Mouse (Mus musculus) embryonic facial prominence, embryonic 13.5 days (tissue): ENCODE measurements around the gene Mmp12. TPM values are rescaled to one million over a fixed set of nuclear protein-coding genes. Genes with fewer than 3 reads are reported as not detected.
"Not testable (repeated sequence)": the region's sequence is repeated elsewhere in the genome, so short reads cannot be mapped to it uniquely, and the experiment has no call there.

Source experiments
- ATAC-seq: fragments of 200-750 bp; cut with Nextera tagmentation; 2 replicates; pipeline ENCODE4 v1.8.0; 2017; ENCODE audit warnings: low read depth; ENCODE audit not compliant: insufficient number of reproducible peaks, insufficient read depth, low FRiP score, low TSS enrichment
- H3K27ac ChIP-seq: fragments of 300-500 bp; sonication (generic); 2 replicates; pipeline ENCODE4 v1.5.1; 2015; ENCODE audit warnings: moderate library complexity, mild to moderate bottlenecking, inconsistent platforms
- H3K27me3 ChIP-seq: fragments of 300-500 bp; sonication (generic); 2 replicates; pipeline ENCODE4 v1.6.1; 2015; ENCODE audit warnings: mild to moderate bottlenecking, inconsistent platforms
- H3K36me3 ChIP-seq: fragments of 300-500 bp; sonication (generic); 2 replicates; pipeline ENCODE4 v1.6.1; 2015; ENCODE audit warnings: mild to moderate bottlenecking, inconsistent platforms
- H3K4me1 ChIP-seq: fragments of 300-500 bp; sonication (generic); 2 replicates; pipeline ENCODE4 v1.6.1; 2015; ENCODE audit warnings: inconsistent platforms
- H3K4me2 ChIP-seq: fragments of 300-500 bp; sonication (generic); 2 replicates; pipeline ENCODE4 v1.6.1; 2015; ENCODE audit warnings: moderate library complexity, mild to moderate bottlenecking, inconsistent platforms
- H3K4me3 ChIP-seq: fragments of 300-500 bp; sonication (generic); 2 replicates; pipeline ENCODE4 v1.5.1; 2015; ENCODE audit warnings: mild to moderate bottlenecking, inconsistent platforms
- H3K9ac ChIP-seq: fragments of 300-500 bp; sonication (generic); 2 replicates; pipeline ENCODE4 v1.6.1; 2015; ENCODE audit warnings: mild to moderate bottlenecking, inconsistent platforms
- H3K9me3 ChIP-seq: fragments of 300-500 bp; sonication (generic); 2 replicates; pipeline ENCODE4 v1.6.1; 2016; ENCODE audit warnings: inconsistent platforms
- WGBS: fragments of 180-500 bp; shearing (Covaris S2); methylation state at CpG from one replicate; pipeline ENCODE4 v1.1.7; 2015; ENCODE audit warnings: mixed read lengths; 5-methylcytosine and 5-hydroxymethylcytosine counted together
- polyA plus RNA-seq: library from polyadenylated mRNA; unstranded; fragments of >200 nt; fragmentation: Nextera tagmentation; extraction: Ambion mirVana; gene quantifications from 2 replicates; pipeline ENCODE4 v1.2.1, GENCODE M21; 2015

Mmp12 gene
- polyA plus RNA-seq: not detected in 2 replicates

DNA sequence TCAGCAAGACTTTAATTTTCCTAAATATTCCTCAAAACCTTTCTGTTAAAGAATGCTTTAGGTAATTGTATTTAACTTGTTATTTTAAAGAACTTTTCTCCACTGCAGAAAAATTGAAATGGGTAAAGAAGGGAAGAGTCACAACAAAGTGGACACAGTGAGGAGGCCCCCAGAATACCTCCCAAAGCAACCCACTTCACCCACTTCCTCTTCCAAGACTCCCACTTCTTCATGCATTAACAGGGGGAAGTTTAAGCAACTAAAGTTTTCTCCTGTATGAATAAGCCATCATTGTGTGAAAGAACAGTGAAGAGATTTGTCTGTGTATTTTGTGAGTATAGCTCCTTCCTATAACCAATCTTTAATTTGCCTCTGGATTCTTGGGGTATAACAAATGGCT lies at the start of gene Mmp12:
Gene Mmp12, plus strand, starts transcription at position 275 of the 400 bp plus-strand sequence.
- Histone ChIP-seq H3K9ac (no peak within 1 kb of the TSS), H3K27ac (no peak within 1 kb of the TSS), H3K27me3 (no peaks in the 10 kb centered on the region), H3K4me3 (no peak within 1 kb of the TSS), H3K4me2 (no peak within 1 kb of the TSS), H3K36me3 (no peaks in the 10 kb centered on the region), H3K4me1 (no peaks in the 10 kb centered on the region), H3K9me3 (no peaks in the 10 kb centered on the region)
- no peak for ATAC-seq

DNA sequence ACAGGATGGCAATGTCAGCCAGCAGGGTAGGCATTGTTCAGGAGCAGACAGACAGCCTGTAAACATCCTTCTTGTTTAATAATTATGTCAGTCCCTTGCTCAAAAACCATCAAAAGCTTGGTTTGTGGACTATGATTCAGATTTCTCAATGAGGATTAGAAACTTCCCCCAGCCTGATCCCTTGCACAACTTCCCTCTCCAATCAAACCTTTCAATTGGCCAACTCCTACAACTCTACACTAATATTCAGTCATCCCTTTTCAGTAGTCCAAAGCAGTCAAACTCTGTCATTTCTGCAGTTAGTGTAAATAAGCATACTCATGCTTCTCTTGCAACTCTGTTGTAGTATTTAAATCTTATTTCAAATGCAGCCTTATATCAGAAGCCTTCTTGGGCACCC lies 12.3 kb upstream of the Mmp12 start:
- Histone ChIP-seq H3K9me3 (no peaks in the 10 kb centered on the region), H3K4me2 (no peak overlapping the region), H3K36me3 (no peaks in the 10 kb centered on the region), H3K9ac (no peak overlapping the region), H3K4me1 (no peaks in the 10 kb centered on the region), H3K4me3 (no peak overlapping the region), H3K27ac (no peak overlapping the region), H3K27me3 (no peaks in the 10 kb centered on the region)
- ATAC-seq: no peak

DNA sequence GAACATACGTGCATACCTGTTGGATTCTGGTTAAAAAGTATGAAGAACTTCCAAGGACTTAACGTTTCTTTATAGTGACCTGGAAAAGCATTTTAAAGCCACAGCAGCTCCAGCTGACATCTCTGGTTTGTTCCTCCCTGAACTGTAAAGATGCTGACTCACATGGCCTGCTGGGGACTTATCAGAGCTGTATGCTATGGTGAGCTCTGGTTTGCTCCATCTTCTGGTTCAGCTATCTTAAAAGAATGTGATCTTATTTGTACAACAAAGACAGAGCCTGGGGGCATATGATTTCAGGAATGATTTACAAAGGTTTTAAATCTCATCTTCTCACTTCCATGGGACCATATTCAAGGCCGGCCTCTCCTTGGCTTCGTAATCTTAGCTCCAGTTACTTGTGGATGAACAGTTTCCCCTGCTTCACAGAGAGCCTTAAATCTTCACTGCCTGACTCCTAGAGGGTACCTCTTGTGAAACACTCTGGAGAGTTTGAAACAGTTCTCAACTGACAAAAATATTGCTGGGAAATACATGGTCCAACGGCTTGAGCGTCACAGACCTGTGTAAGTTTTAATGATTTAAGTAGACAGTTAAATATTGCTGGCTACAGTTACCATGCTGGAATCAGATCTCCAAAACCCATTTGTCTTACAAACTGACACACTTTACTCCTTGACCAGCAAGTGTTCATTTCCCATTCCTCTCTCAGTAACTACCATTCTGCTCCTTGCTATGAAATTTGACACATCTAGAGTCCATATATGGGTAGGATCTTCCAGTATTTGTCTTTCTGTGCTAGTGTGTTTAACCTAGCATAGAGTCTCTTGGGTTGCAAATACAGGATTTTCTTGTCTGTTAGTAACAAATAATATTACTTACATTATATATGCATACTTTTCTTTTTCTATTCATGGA lies 8.2 kb upstream of the Mmp12 start:
- H3K4me1 ChIP-seq: no peaks in the 10 kb centered on the region
- no peak for ATAC-seq
- H3K27me3 ChIP-seq: no peaks in the 10 kb centered on the region
- 84% methylated on average over 5 of the region's 6 CpGs for WGBS
- no peak overlapping the region for H3K4me2 ChIP-seq
- no peak overlapping the region for H3K9ac ChIP-seq
- H3K9me3 ChIP-seq: no peaks in the 10 kb centered on the region
- no peak overlapping the region for H3K27ac ChIP-seq
- H3K4me3 ChIP-seq: no peak overlapping the region
- H3K36me3 ChIP-seq: no peaks in the 10 kb centered on the region

DNA sequence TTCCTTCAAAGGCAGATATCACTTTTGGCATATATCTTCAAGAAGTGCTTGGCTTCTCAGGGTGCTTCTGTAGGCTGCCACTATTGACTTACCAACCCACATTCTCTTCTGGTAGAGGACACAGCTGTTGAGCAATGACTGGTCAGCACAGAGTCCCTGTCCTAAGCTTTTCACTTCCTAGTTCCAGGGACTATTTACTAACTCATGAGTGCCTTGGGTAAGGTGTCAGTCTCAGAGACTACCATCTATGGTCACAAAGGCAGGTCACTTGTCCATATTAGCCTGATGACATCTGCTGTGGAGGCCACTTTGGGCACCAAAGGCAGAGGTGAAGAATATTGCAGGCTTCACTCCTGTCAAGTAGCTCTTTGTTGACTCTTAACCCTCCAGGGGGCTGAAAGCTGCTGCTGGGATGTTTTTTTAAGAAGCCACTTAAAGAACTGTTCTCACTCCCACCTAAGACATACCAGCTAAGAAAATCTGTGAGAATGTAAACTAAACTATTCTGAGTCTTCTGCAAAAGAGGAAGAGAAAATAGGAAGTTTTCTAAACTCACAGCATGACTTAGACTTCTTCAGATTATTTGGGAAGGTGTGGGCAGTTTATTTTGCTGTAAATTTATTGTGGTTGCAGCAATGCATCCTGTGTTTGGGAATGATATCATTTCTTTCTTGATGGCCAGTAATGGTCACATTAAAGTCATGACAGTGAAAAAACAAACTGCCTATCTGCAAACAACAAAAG lies 7.3 kb upstream of the Mmp12 start:
- no peak for ATAC-seq
- H3K36me3 ChIP-seq: no peaks in the 10 kb centered on the region
- no peak overlapping the region for H3K27ac ChIP-seq
- no peak overlapping the region for H3K4me2 ChIP-seq
- no peak overlapping the region for H3K4me3 ChIP-seq
- no peaks in the 10 kb centered on the region for H3K9me3 ChIP-seq
- H3K27me3 ChIP-seq: no peaks in the 10 kb centered on the region
- no peaks in the 10 kb centered on the region for H3K4me1 ChIP-seq
- H3K9ac ChIP-seq: no peak overlapping the region

- Histone ChIP-seq H3K27me3 (no peaks in the 10 kb centered on the region), H3K4me1 (no peaks in the 10 kb centered on the region), H3K4me2 (no peak overlapping the region), H3K36me3 (no peaks in the 10 kb centered on the region), H3K27ac (no peak overlapping the region), H3K4me3 (no peak overlapping the region), H3K9ac (no peak overlapping the region), H3K9me3 (no peaks in the 10 kb centered on the region)
- no peak for ATAC-seq
- WGBS: 84% methylated on average over 2 of the region's 2 CpGs
Measured at GRCm38 (mm10) chr9:7345513-7345912, 1.3 kb downstream of the Mmp12 start.

DNA sequence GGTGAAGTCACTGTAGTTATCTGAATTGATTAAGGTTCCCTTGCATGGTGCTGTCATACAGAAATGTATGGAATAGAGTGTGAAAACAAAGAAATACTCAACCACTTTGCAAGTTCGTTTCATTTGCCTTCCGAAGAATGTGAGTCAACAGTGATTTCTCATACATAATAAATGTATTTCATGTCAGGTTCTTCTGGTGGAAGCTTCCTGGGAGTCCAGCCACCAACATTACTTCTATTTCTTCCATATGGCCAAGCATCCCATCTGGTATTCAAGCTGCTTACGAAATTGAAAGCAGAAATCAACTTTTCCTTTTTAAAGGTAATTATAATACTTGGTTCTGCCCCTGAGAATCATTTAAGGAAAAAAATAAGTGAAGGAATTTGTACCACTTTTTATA lies 10.4 kb downstream of the Mmp12 start:
- no peak overlapping the region for H3K4me3 ChIP-seq
- no peak overlapping the region for H3K4me2 ChIP-seq
- H3K9ac ChIP-seq: no peak overlapping the region
- H3K27ac ChIP-seq: no peak overlapping the region
- H3K4me1 ChIP-seq: no peaks in the 10 kb centered on the region
- no peak for ATAC-seq
- H3K9me3 ChIP-seq: no peaks in the 10 kb centered on the region
- no peaks in the 10 kb centered on the region for H3K27me3 ChIP-seq
- 62% methylated on average over 3 of the region's 3 CpGs for WGBS
- no peaks in the 10 kb centered on the region for H3K36me3 ChIP-seq

GRCm38 (mm10) chr9:7387947-7388346 lies 43.8 kb downstream of the Mmp12 start, which contains the start of gene Mmp1b:
TSS of gene Mmp1b (minus strand) at chr9:7388047.
- Histone ChIP-seq H3K4me3 (no peak within 1 kb of the TSS), H3K36me3 (no peaks in the 10 kb centered on the region), H3K4me1 (no peaks in the 10 kb centered on the region), H3K4me2 (no peak within 1 kb of the TSS), H3K27me3 (no peaks in the 10 kb centered on the region), H3K9me3 (no peaks in the 10 kb centered on the region; the same call in 1 of the 2 replicates), H3K27ac (no peak within 1 kb of the TSS), H3K9ac (no peak within 1 kb of the TSS)
- no peak for ATAC-seq

- H3K27me3 ChIP-seq, H3K36me3 ChIP-seq, H3K4me2 ChIP-seq, H3K9me3 ChIP-seq, H3K27ac ChIP-seq, ATAC-seq, H3K4me3 ChIP-seq, H3K9ac ChIP-seq, H3K4me1 ChIP-seq: not testable (repeated sequence)
- 71% methylated on average over 8 of the region's 8 CpGs for WGBS
Measured at GRCm38 (mm10) chr9:7396556-7396955, 52.4 kb downstream of the Mmp12 start.

Other genes with a start within 250 kb of the Mmp12 start
- 23.5 and 23.7 TPM in 2 replicates for gene Dync2h1, start 159.9 kb upstream of the Mmp12 start, polyA plus RNA-seq
- gene Dcun1d5, start 159.9 kb upstream of the Mmp12 start, polyA plus RNA-seq: 154 and 155 TPM in 2 replicates
- gene Mmp13, start 71.9 kb upstream of the Mmp12 start, polyA plus RNA-seq: 0.12 and 0.39 TPM in 2 replicates
- not detected in 2 replicates for gene Mmp1b, start 43.7 kb downstream of the Mmp12 start, polyA plus RNA-seq
- gene Mmp3, start 101.4 kb downstream of the Mmp12 start, polyA plus RNA-seq: 0.23 TPM in 1 of 2 replicates, not detected in the other
- not detected in 2 replicates for gene Mmp10, start 158.0 kb downstream of the Mmp12 start, polyA plus RNA-seq
- 0.34 TPM in 1 of 2 replicates, not detected in the other for gene Mmp8, start 214.1 kb downstream of the Mmp12 start, polyA plus RNA-seq
- not detected in 2 replicates for gene Mmp27, start 227.0 kb downstream of the Mmp12 start, polyA plus RNA-seq